Mouse (Mus musculus): ENCODE measurements around the gene Tnpo3. TPM values are rescaled to one million over a fixed set of nuclear protein-coding genes. Genes with fewer than 3 reads are reported as not detected.

Tnpo3 gene
- polyA plus RNA-seq, 1 experiment from 2014 or later: 102 TPM

DNA sequence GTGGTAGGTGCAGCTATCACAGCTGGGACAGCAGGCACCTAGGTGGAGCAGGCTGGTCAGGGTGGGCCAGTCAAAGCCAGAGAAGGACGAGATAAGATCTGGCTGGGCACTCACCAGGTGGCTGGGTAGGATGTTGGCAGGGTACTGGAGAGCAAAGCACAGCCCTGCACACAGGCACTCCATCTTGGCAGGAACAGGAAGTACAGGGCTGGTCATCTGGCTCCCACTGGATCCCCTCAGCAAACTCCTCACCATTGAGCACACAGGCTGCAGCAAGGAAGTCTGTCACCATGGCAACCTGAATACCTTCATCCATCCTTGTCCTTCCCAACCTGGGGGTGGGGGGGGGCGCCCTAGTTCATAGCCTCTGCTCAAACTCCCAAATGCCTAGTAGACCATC lies 111.9 kb downstream of the Tnpo3 start:
- no peaks in the 10 kb centered on the region for H3K9me3 ChIP-seq
- H3K27me3 ChIP-seq: peaks cover 34% of the 10 kb centered on the region
- H3K27ac ChIP-seq: no peak overlapping the region
- peaks cover 40% of the 10 kb centered on the region for H3K36me3 ChIP-seq
- WGBS: 45% methylated on average over 2 of the region's 2 CpGs
- H3K4me2 ChIP-seq (replicated peaks): no peak overlapping the region
- no peaks in the 10 kb centered on the region for H3K4me1 ChIP-seq
- no peak overlapping the region for H3K4me3 ChIP-seq
- ATAC-seq (ENCODE audit: insufficient number of reproducible peaks, insufficient read depth, low FRiP score, low TSS enrichment): no peak
- no peak overlapping the region for H3K9ac ChIP-seq

- peaks cover 46% of the 10 kb centered on the region for H3K36me3 ChIP-seq
- peaks cover 34% of the 10 kb centered on the region for H3K27me3 ChIP-seq
- ATAC-seq (ENCODE audit: insufficient number of reproducible peaks, insufficient read depth, low FRiP score, low TSS enrichment): no peak
- H3K9me3 ChIP-seq: no peaks in the 10 kb centered on the region
- no peak overlapping the region for H3K27ac ChIP-seq
- WGBS: 21% methylated on average over 25 of the region's 25 CpGs
- H3K4me2 ChIP-seq (replicated peaks): 0 out of 2 replicates have a peak overlapping the region, but pooled peaks have one; percentile 4
- H3K9ac ChIP-seq: no peak overlapping the region
- no peak overlapping the region for H3K4me3 ChIP-seq
- H3K4me1 ChIP-seq: no peaks in the 10 kb centered on the region
Measured at GRCm38 (mm10) chr6:29496270-29496669, 113.4 kb downstream of the Tnpo3 start.

- no peak overlapping the region for H3K4me3 ChIP-seq
- H3K4me1 ChIP-seq: no peaks in the 10 kb centered on the region
- H3K9me3 ChIP-seq: no peaks in the 10 kb centered on the region
- no peak overlapping the region for H3K4me2 ChIP-seq (replicated peaks)
- H3K27me3 ChIP-seq: peaks cover 34% of the 10 kb centered on the region
- H3K9ac ChIP-seq: no peak overlapping the region
- ATAC-seq (ENCODE audit: insufficient number of reproducible peaks, insufficient read depth, low FRiP score, low TSS enrichment): no peak
- H3K36me3 ChIP-seq: peaks cover 48% of the 10 kb centered on the region
- no peak overlapping the region for H3K27ac ChIP-seq
- WGBS: 79% methylated on average over 4 of the region's 4 CpGs
Measured at GRCm38 (mm10) chr6:29494101-29494500, 115.6 kb downstream of the Tnpo3 start.

Other genes with a start within 250 kb of the Tnpo3 start
- gene Opn1sw, start 221.4 kb downstream of the Tnpo3 start, polyA plus RNA-seq (2016; fragmentation: Nextera tagmentation; extraction: Ambion mirVana): 0.61 and 0.90 TPM in 2 replicates
- 26.6 and 26.9 TPM in 2 replicates for gene Ccdc136, start 213.6 kb downstream of the Tnpo3 start, polyA plus RNA-seq (2016; fragmentation: Nextera tagmentation; extraction: Ambion mirVana)
- gene Flnc, start 176.6 kb downstream of the Tnpo3 start, polyA plus RNA-seq (2016; fragmentation: Nextera tagmentation; extraction: Ambion mirVana): 14.0 and 15.6 TPM in 2 replicates
- 196 and 217 TPM in 2 replicates for gene Atp6v1f, start 142.2 kb downstream of the Tnpo3 start, polyA plus RNA-seq (2016; fragmentation: Nextera tagmentation; extraction: Ambion mirVana)
- gene Atp6v1fnb, start 138.4 kb downstream of the Tnpo3 start, polyA plus RNA-seq (2016; fragmentation: Nextera tagmentation; extraction: Ambion mirVana): 0.36 and 0.41 TPM in 2 replicates
- gene Kcp, start 101.9 kb downstream of the Tnpo3 start, polyA plus RNA-seq (2016; fragmentation: Nextera tagmentation; extraction: Ambion mirVana): 40.6 and 41.3 TPM in 2 replicates
- 2.7 and 3.1 TPM in 2 replicates for gene Irf5, start 83.3 kb downstream of the Tnpo3 start, polyA plus RNA-seq (2016; fragmentation: Nextera tagmentation; extraction: Ambion mirVana)
- gene Tspan33, start 84.3 kb upstream of the Tnpo3 start, polyA plus RNA-seq (2016; fragmentation: Nextera tagmentation; extraction: Ambion mirVana): 4.7 and 5.6 TPM in 2 replicates
- 69.1 and 70.5 TPM in 2 replicates for gene Smo, start 125.6 kb upstream of the Tnpo3 start, polyA plus RNA-seq (2016; fragmentation: Nextera tagmentation; extraction: Ambion mirVana)
- gene Ahcyl2, start 158.1 kb upstream of the Tnpo3 start, polyA plus RNA-seq (2016; fragmentation: Nextera tagmentation; extraction: Ambion mirVana): 20.5 and 21.4 TPM in 2 replicates

Data from embryonic facial prominence, embryonic 12.5 days (tissue).